Mouse (Mus musculus) midbrain, embryonic 11.5 days (tissue): Measurements from ENCODE around the gene Vps53. TPM values are rescaled to one million over a fixed set of nuclear protein-coding genes. Genes with fewer than 3 reads are reported as not detected.

Experiments
- ATAC-seq: fragments of 200-750 bp; cut with Nextera tagmentation; 2 replicates; pipeline ENCODE4 v1.8.0; 2017; ENCODE audit warnings: moderate TSS enrichment, moderate library complexity; ENCODE audit not compliant: low FRiP score
- DNase-seq: peaks from one replicate; pipeline ENCODE4 v3.0.0; 2015; ENCODE audit warnings: low spot score; ENCODE audit errors: missing footprints
- H3K27ac ChIP-seq: fragments of 300-500 bp; sonication (generic); 2 replicates; pipeline ENCODE4 v1.5.1; 2014; ENCODE audit warnings: low read depth, low read length
- H3K27me3 ChIP-seq: fragments of 300-500 bp; sonication (generic); 2 replicates; pipeline ENCODE4 v1.6.1; 2014; ENCODE audit warnings: mild to moderate bottlenecking, low read length, moderate library complexity, mixed read lengths; ENCODE audit not compliant: control insufficient read depth, insufficient read depth
- H3K36me3 ChIP-seq: fragments of 300-500 bp; sonication (generic); 2 replicates; pipeline ENCODE4 v1.6.1; 2014; ENCODE audit warnings: mild to moderate bottlenecking, low read length, moderate library complexity, mixed read lengths; ENCODE audit not compliant: control insufficient read depth, insufficient read depth
- H3K4me1 ChIP-seq: fragments of 300-500 bp; sonication (generic); 2 replicates; pipeline ENCODE4 v1.6.1; 2014; ENCODE audit warnings: low read length; ENCODE audit not compliant: control insufficient read depth, insufficient read depth
- H3K4me2 ChIP-seq: fragments of 300-500 bp; sonication (generic); 2 replicates; pipeline ENCODE4 v1.6.1; 2014; ENCODE audit warnings: mild to moderate bottlenecking, moderate library complexity
- H3K4me3 ChIP-seq: fragments of 300-500 bp; sonication (generic); 2 replicates; pipeline ENCODE4 v1.5.1; 2014; ENCODE audit warnings: low read depth, low read length
- H3K9ac ChIP-seq: fragments of 300-500 bp; sonication (generic); 2 replicates; pipeline ENCODE4 v1.6.1; 2014; ENCODE audit warnings: low read length
- H3K9me3 ChIP-seq: fragments of 300-500 bp; sonication (generic); 2 replicates; pipeline ENCODE4 v1.6.1; 2016; ENCODE audit warnings: low read length; ENCODE audit not compliant: control insufficient read depth
- WGBS: fragments of 180-500 bp; shearing (Covaris S2); extraction: QIAGEN DNeasy Blood & Tissue Kit; methylation state at CpG from one replicate; pipeline ENCODE4 v1.1.7; 2014; 5-methylcytosine and 5-hydroxymethylcytosine counted together
- polyA plus RNA-seq: library from polyadenylated mRNA; unstranded; fragments of >200 nt; fragmentation: Nextera tagmentation; extraction: Ambion mirVana; gene quantifications from 2 replicates; pipeline ENCODE4 v1.2.1, GENCODE M21; 2014

Vps53 gene
- polyA plus RNA-seq, 1 experiment from 2014 or later = 44.2 TPM

- WGBS = 92% methylated on average over 13 of the region's 13 CpGs
- peaks cover 23% of the 10 kb centered on the region for H3K36me3 ChIP-seq
These were observed 31.0 kb upstream of the Vps53 start for GRCm38 (mm10) chr11:76210228-76210985.

GRCm38 (mm10) chr11:76206793-76207192 is 27.3 kb upstream of the Vps53 start:
- H3K36me3 ChIP-seq = peaks cover 9% of the 10 kb centered on the region
- peaks cover 5% of the 10 kb centered on the region; the same call in 1 of the 2 replicates for H3K4me1 ChIP-seq
- H3K4me2 ChIP-seq = no peak overlapping the region
- H3K27ac ChIP-seq = no peak overlapping the region
- ATAC-seq = no peak
- no peak for DNase-seq
- no peaks in the 10 kb centered on the region for H3K27me3 ChIP-seq
- no peaks in the 10 kb centered on the region for H3K9me3 ChIP-seq
- 86% methylated on average over 5 of the region's 5 CpGs for WGBS
- no peak overlapping the region for H3K4me3 ChIP-seq
- H3K9ac ChIP-seq = no peak overlapping the region

More at GRCm38 (mm10) chr11:76210228-76210985, 31.0 kb upstream of the Vps53 start:
- DNase-seq (no peak), ATAC-seq (no peak)
- Histone ChIP-seq H3K27me3 (no peaks in the 10 kb centered on the region), H3K4me3 (no peak overlapping the region), H3K27ac (no peak overlapping the region), H3K4me1 (no peaks in the 10 kb centered on the region), H3K9me3 (no peaks in the 10 kb centered on the region), H3K4me2 (no peak overlapping the region), H3K9ac (no peak overlapping the region)

GRCm38 (mm10) chr11:76201761-76202674 is 22.6 kb upstream of the Vps53 start:
- DNase-seq (peak; percentile 97), ATAC-seq (peak; percentile 99)
- Histone ChIP-seq H3K27me3 (no peaks in the 10 kb centered on the region; the same call in 1 of the 2 replicates), H3K36me3 (no peaks in the 10 kb centered on the region), H3K9me3 (no peaks in the 10 kb centered on the region), H3K27ac (peak overlapping the region; percentile 60; the same call in 1 of the 2 replicates), H3K4me1 (peaks cover 7% of the 10 kb centered on the region; the same call in 1 of the 2 replicates), H3K4me3 (peak overlapping the region; percentile 84), H3K4me2 (peak overlapping the region; percentile 92), H3K9ac (peak overlapping the region; percentile 93)
- under 1% methylated on average over 84 of the region's 90 CpGs for WGBS

- ATAC-seq (no peak), DNase-seq (no peak)
- Histone ChIP-seq H3K4me1 (0 out of 2 replicates have a peak, but pooled peaks cover 2% of the 10 kb centered on the region), H3K4me3 (no peak overlapping the region), H3K36me3 (no peaks in the 10 kb centered on the region), H3K27ac (no peak overlapping the region), H3K9me3 (no peaks in the 10 kb centered on the region), H3K9ac (no peak overlapping the region), H3K27me3 (no peaks in the 10 kb centered on the region; the same call in 1 of the 2 replicates), H3K4me2 (no peak overlapping the region)
- 56% methylated on average over 8 of the region's 8 CpGs for WGBS
These were observed 17.6 kb upstream of the Vps53 start for GRCm38 (mm10) chr11:76196977-76197469.

GRCm38 (mm10) chr11:76196275-76196976 is 17.0 kb upstream of the Vps53 start:
- ATAC-seq = no peak
- H3K4me2 ChIP-seq = no peak overlapping the region
- no peaks in the 10 kb centered on the region for H3K9me3 ChIP-seq
- H3K27me3 ChIP-seq = no peaks in the 10 kb centered on the region; the same call in 1 of the 2 replicates
- no peak for DNase-seq
- H3K9ac ChIP-seq = no peak overlapping the region
- 0 out of 2 replicates have a peak, but pooled peaks cover under 1% of the 10 kb centered on the region for H3K4me1 ChIP-seq
- no peak overlapping the region for H3K27ac ChIP-seq
- WGBS = 65% methylated on average over 8 of the region's 8 CpGs
- no peak overlapping the region for H3K4me3 ChIP-seq
- H3K36me3 ChIP-seq = no peaks in the 10 kb centered on the region

GRCm38 (mm10) chr11:76186908-76187307 is 7.5 kb upstream of the Vps53 start:
- Histone ChIP-seq H3K27me3 (no peaks in the 10 kb centered on the region), H3K36me3 (no peaks in the 10 kb centered on the region), H3K4me1 (no peaks in the 10 kb centered on the region), H3K9ac (no peak overlapping the region), H3K4me3 (no peak overlapping the region), H3K4me2 (no peak overlapping the region), H3K9me3 (no peaks in the 10 kb centered on the region), H3K27ac (no peak overlapping the region)
- WGBS = 84% methylated on average over 5 of the region's 6 CpGs
- ATAC-seq = no peak
- no peak for DNase-seq

- H3K9ac ChIP-seq = no peak overlapping the region
- DNase-seq (no peak), ATAC-seq (no peak)
- peaks cover 5% of the 10 kb centered on the region for H3K4me1 ChIP-seq
- H3K27me3 ChIP-seq = no peaks in the 10 kb centered on the region
- 92% methylated on average over 4 of the region's 4 CpGs for WGBS
- H3K4me2 ChIP-seq = no peak overlapping the region
- H3K36me3 ChIP-seq = no peaks in the 10 kb centered on the region
- no peak overlapping the region for H3K4me3 ChIP-seq
- H3K27ac ChIP-seq = no peak overlapping the region
- H3K9me3 ChIP-seq = no peaks in the 10 kb centered on the region
These were observed 4.3 kb upstream of the Vps53 start for GRCm38 (mm10) chr11:76183745-76184144.

- peak overlapping the region; percentile 93 for H3K4me2 ChIP-seq
- ATAC-seq (no peak), DNase-seq (no peak)
- peak overlapping the region; percentile 86 for H3K4me3 ChIP-seq
- H3K27me3 ChIP-seq = no peaks in the 10 kb centered on the region
- H3K9ac ChIP-seq = peak overlapping the region; percentile 79
- no peaks in the 10 kb centered on the region for H3K9me3 ChIP-seq
- peaks cover 9% of the 10 kb centered on the region for H3K4me1 ChIP-seq
- 20% methylated on average over 7 of the region's 7 CpGs for WGBS
- no peaks in the 10 kb centered on the region for H3K36me3 ChIP-seq
- no peak overlapping the region for H3K27ac ChIP-seq
These were observed 696 bp upstream of the Vps53 start for GRCm38 (mm10) chr11:76180146-76180540.
